Comparison of ENCODE assay signal across 10 mouse cellular contexts in the genomic region with DNA sequence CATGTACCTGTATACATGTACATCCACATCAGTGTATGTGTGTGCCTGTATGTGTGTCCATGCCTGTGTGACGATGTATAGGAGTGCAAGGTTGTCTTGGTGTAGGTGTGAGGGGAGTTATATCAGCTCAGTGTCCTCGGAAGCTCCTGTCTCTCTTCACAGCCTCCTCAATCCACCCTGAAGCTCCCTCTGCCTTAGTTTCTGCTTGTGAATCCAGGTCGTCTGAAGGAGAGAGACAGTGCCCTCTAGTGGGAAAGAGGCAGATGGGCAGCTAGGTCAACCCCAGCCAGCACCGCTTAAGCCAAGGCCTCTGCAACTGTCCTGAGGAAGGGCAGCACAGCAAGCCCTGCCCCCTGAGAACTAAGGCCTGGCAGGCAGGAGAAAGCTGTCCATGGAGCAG. TPM values are rescaled to one million over a fixed set of nuclear protein-coding genes. Genes with fewer than 3 reads are reported as not detected.
DNase-seq lines count a peak whose midpoint lies in the region; ATAC-seq and TF ChIP-seq lines count a peak whose summit lies in the region.
"Had no signal": no experiment of that assay in that cellular context is flagged by ENCODE, and none has a peak within 500 bp of the region (broad histone marks: within the 10 kb centered on the region; RNA-seq: fewer than 3 reads in every experiment).

No protein-coding gene starts in this region.

- TF ChIP-seq RAD21 in MEL (IDR thresholded peaks at IDR 0.05; ENCODE audit: low read depth, low read length): peak; percentile 74

- peaks cover 16 to 19% of the 10 kb centered on the region in 2 experiments for H3K27me3 ChIP-seq in MEL (ENCODE audit: control insufficient read depth in 1 of 2, insufficient read depth in 2 of 2, low read length in 2 of 2)
- no peaks in the 10 kb centered on the region for H3K27me3 ChIP-seq in kidney, embryonic 14.5 days (ENCODE audit: control insufficient read depth, insufficient read depth, low read length)

- no peak for TF ChIP-seq POLR2A in MEL (IDR thresholded peaks at IDR 0.05; ENCODE audit: control insufficient read depth in 1 of 2, insufficient read depth in 1 of 2, low read depth in 1 of 2, low read length in 2 of 2, poor library complexity in 1 of 2)

- no peak overlapping the region for H3K27ac ChIP-seq in MEL (ENCODE audit: control insufficient read depth, low read depth, low read length)
- H3K27ac ChIP-seq in kidney, embryonic 14.5 days (ENCODE audit: low read depth, low read length): no peak overlapping the region

- H3K4me2 ChIP-seq in kidney, embryonic 14.5 days (replicated peaks; ENCODE audit: low read depth, low read length): no peak overlapping the region

- TF ChIP-seq EP300 in MEL (IDR thresholded peaks at IDR 0.05; ENCODE audit: low read depth in 1 of 2, low read length in 2 of 2): no peak

- no peaks in the 10 kb centered on the region for H3K36me3 ChIP-seq in MEL (ENCODE audit: control insufficient read depth in 1 of 2, insufficient read depth in 2 of 2, low read length in 2 of 2)
- no peaks in the 10 kb centered on the region for H3K36me3 ChIP-seq in kidney, embryonic 14.5 days (ENCODE audit: control insufficient read depth, insufficient read depth, low read length)

- no peak overlapping the region for H3K4me3 ChIP-seq in MEL (ENCODE audit: control insufficient read depth in 1 of 2, insufficient read depth in 1 of 2, low read depth in 2 of 2, low read length in 2 of 2)
- H3K4me3 ChIP-seq in kidney, embryonic 14.5 days (ENCODE audit: low read length): no peak overlapping the region
- H3K4me3 ChIP-seq: myocyte had no signal

- DNase-seq in adrenal gland, adult 2 months: peak; percentile 74
- DNase-seq in adrenal gland, adult 8-10 months: no peak
- peak; percentile 78 for DNase-seq in MEL (ENCODE audit: low read depth, low spot score)
- peak; percentile 81 to 86 for DNase-seq in cerebellum, postnatal 10 days
- peak; percentile 47 for DNase-seq in gastrocnemius, postnatal 14 days
- peak; percentile 69 for DNase-seq in lung, postnatal 36 days
- peak; percentile 87 for DNase-seq in retina, embryonic 14.5 days (ENCODE audit: low spot score)

- H3K9me3 ChIP-seq in MEL (replicated peaks; ENCODE audit: insufficient read depth, low read length): no peaks in the 10 kb centered on the region
- no peaks in the 10 kb centered on the region for H3K9me3 ChIP-seq in kidney, embryonic 14.5 days (ENCODE audit: control insufficient read depth, low read length)

- no peaks in the 10 kb centered on the region for H3K4me1 ChIP-seq in MEL (ENCODE audit: control insufficient read depth in 1 of 2, insufficient read depth in 2 of 2, low read length in 2 of 2)
- no peaks in the 10 kb centered on the region for H3K4me1 ChIP-seq in kidney, embryonic 14.5 days (ENCODE audit: control insufficient read depth, insufficient read depth, low read length)

- no peak overlapping the region for H3K9ac ChIP-seq in MEL (ENCODE audit: control insufficient read depth, low read depth, low read length, poor library complexity, severe bottlenecking)
- H3K9ac ChIP-seq in kidney, embryonic 14.5 days (ENCODE audit: low read depth, low read length): no peak overlapping the region

- 11% methylated on average over 4 of the region's 4 CpGs for WGBS in kidney, embryonic 14.5 days

- TF ChIP-seq CTCF in MEL (IDR thresholded peaks at IDR 0.05 in 2 of 3, conservative IDR thresholded peaks at IDR 0.05 in 1 of 3; ENCODE audit: control insufficient read depth in 1 of 3, insufficient read depth in 1 of 3, low read depth in 2 of 3, low read length in 3 of 3, poor library complexity in 1 of 3, severe bottlenecking in 1 of 3): peak; percentile 95 to 98 (median 97)

- peak; percentile 50 for ATAC-seq in kidney, embryonic 14.5 days (ENCODE audit: low FRiP score, low TSS enrichment)

- H3K79me2 ChIP-seq in MEL (ENCODE audit: control insufficient read depth, insufficient read depth, low read length, poor library complexity): no peaks in the 10 kb centered on the region

- intact Hi-C loops in gastrocnemius, postnatal 14 days (cut with DNase I; ENCODE audit: low total_unique reads): loop anchor here (5.0 kb wide), 1 partner anchor 91 kb away; no protein-coding TSS in a partner anchor

TF ChIP-seq in MEL, 35 proteins besides CTCF, POLR2A, EP300 and RAD21:
- TF ChIP-seq ZC3H11A (IDR thresholded peaks at IDR 0.05; ENCODE audit: low read depth, low read length) (peak; percentile 75), SMC3 (IDR thresholded peaks at IDR 0.05; ENCODE audit: low read depth, low read length) (peak; percentile 93), UBTF (IDR thresholded peaks at IDR 0.05; ENCODE audit: borderline replicate concordance, insufficient read depth, low read depth, low read length) (no peak), POLR2AphosphoS5 (IDR thresholded peaks at IDR 0.05; ENCODE audit: borderline replicate concordance, low read depth, low read length) (no peak; the same call in 1 of the 2 replicates)

RNA-seq across cellular contexts. Expression of gene Smarcd1, which starts 13.2 kb away (rescaled TPM):
- 10 to 100 TPM; 37.6 to 53.6 TPM for total RNA-seq in adrenal gland, adult 2 months (2021)
- 74.6 and 76.9 TPM in 2 replicates for polyA plus RNA-seq in adrenal gland, adult 2 months (2012; rRNA removed)
- total RNA-seq in adrenal gland, adult 8-10 months (2022): 10 to 100 TPM; 45.2 to 90.5 (median 62.8) TPM
- 19.5 and 20.1 TPM in 2 replicates for total RNA-seq in MEL (2012; rRNA removed)
- 100 to 1,000 TPM in 1 of 2 experiments, 10 to 100 TPM in 1; 72.5 to 247 TPM for polyA plus RNA-seq in MEL (2012; ENCODE audit: insufficient read depth in 1 of 2, insufficient read length in 2 of 2, low read depth in 1 of 2, low replicate concordance in 2 of 2, missing spikeins in 1 of 2)
- 10 to 100 TPM in 1 of 2 experiments, 1 to 10 TPM in 1; 9.4 to 11.5 TPM for total RNA-seq in gastrocnemius, postnatal 14 days (2021)
- 54.3 and 74.2 TPM in 2 replicates for polyA plus RNA-seq in kidney, embryonic 14.5 days (2014; fragmentation: Nextera tagmentation; extraction: Ambion mirVana)

RNA-seq across cellular contexts. Expression of gene Gm17349, which starts 16.6 kb away (rescaled TPM):
- 10 to 100 TPM; 22.1 to 33.4 TPM for total RNA-seq in adrenal gland, adult 2 months (2021)
- 111 and 156 TPM in 2 replicates for polyA plus RNA-seq in adrenal gland, adult 2 months (2012; rRNA removed)
- 10 to 100 TPM; 30.4 to 55.2 (median 34.8) TPM for total RNA-seq in adrenal gland, adult 8-10 months (2022)
- 1.7 and 2.1 TPM in 2 replicates for total RNA-seq in MEL (2012; rRNA removed)
- polyA plus RNA-seq in MEL (2012; ENCODE audit: insufficient read depth in 1 of 2, insufficient read length in 2 of 2, low read depth in 1 of 2, low replicate concordance in 2 of 2, missing spikeins in 1 of 2): not detected
- 1 to 10 TPM; 1.7 to 1.9 TPM for total RNA-seq in gastrocnemius, postnatal 14 days (2021)
- polyA plus RNA-seq in kidney, embryonic 14.5 days (2014; fragmentation: Nextera tagmentation; extraction: Ambion mirVana): not detected in 2 replicates
- polyA plus RNA-seq: heart, embryonic 14.5 days; myocyte had no signal

RNA-seq across cellular contexts. Expression of gene Asic1, which starts 18.5 kb away (rescaled TPM):
- under 1 TPM; 0.59 to 0.72 TPM for total RNA-seq in adrenal gland, adult 2 months (2021)
- polyA plus RNA-seq in adrenal gland, adult 2 months (2012; rRNA removed): 0.37 and 0.71 TPM in 2 replicates
- total RNA-seq in adrenal gland, adult 8-10 months (2022): 1 to 10 TPM; 1.4 to 2.5 (median 1.8) TPM
- total RNA-seq in MEL (2012; rRNA removed): 0.08 TPM in 1 of 2 replicates, not detected in the other
- polyA plus RNA-seq in MEL (2012; ENCODE audit: insufficient read depth in 1 of 2, insufficient read length in 2 of 2, low read depth in 1 of 2, low replicate concordance in 2 of 2, missing spikeins in 1 of 2): 1 to 10 TPM in 1 of 2 experiments, not detected in 1; 1.0 TPM
- 1 to 10 TPM in 1 of 2 experiments, under 1 TPM in 1; 0.69 to 1.0 TPM for total RNA-seq in gastrocnemius, postnatal 14 days (2021)
- 0.88 and 0.90 TPM in 2 replicates for polyA plus RNA-seq in kidney, embryonic 14.5 days (2014; fragmentation: Nextera tagmentation; extraction: Ambion mirVana)

RNA-seq across cellular contexts. Expression of gene Gpd1, which starts 28.6 kb away (rescaled TPM):
- total RNA-seq in adrenal gland, adult 2 months (2021): 1,000 to 10,000 TPM; 1,060 to 1,239 TPM
- 708 and 828 TPM in 2 replicates for polyA plus RNA-seq in adrenal gland, adult 2 months (2012; rRNA removed)
- total RNA-seq in adrenal gland, adult 8-10 months (2022): 100 to 1,000 TPM; 189 to 666 (median 461) TPM
- total RNA-seq in MEL (2012; rRNA removed): 0.13 and 0.23 TPM in 2 replicates
- polyA plus RNA-seq in MEL (2012; ENCODE audit: insufficient read depth in 1 of 2, insufficient read length in 2 of 2, low read depth in 1 of 2, low replicate concordance in 2 of 2, missing spikeins in 1 of 2): under 1 TPM in 1 of 2 experiments, not detected in 1; 0.52 TPM
- 100 to 1,000 TPM; 487 to 557 TPM for total RNA-seq in gastrocnemius, postnatal 14 days (2021)
- 2.0 and 3.1 TPM in 2 replicates for polyA plus RNA-seq in kidney, embryonic 14.5 days (2014; fragmentation: Nextera tagmentation; extraction: Ambion mirVana)

RNA-seq across cellular contexts. Expression of gene Cox14, which starts 36.7 kb away (rescaled TPM):
- total RNA-seq in adrenal gland, adult 2 months (2021): 100 to 1,000 TPM; 202 to 243 TPM
- 685 and 754 TPM in 2 replicates for polyA plus RNA-seq in adrenal gland, adult 2 months (2012; rRNA removed)
- total RNA-seq in adrenal gland, adult 8-10 months (2022): 100 to 1,000 TPM; 200 to 304 (median 253) TPM
- 117 and 125 TPM in 2 replicates for total RNA-seq in MEL (2012; rRNA removed)
- polyA plus RNA-seq in MEL (2012; ENCODE audit: insufficient read depth in 1 of 2, insufficient read length in 2 of 2, low read depth in 1 of 2, low replicate concordance in 2 of 2, missing spikeins in 1 of 2): 100 to 1,000 TPM in 1 of 2 experiments, not detected in 1; 113 TPM
- 100 to 1,000 TPM; 182 TPM for total RNA-seq in gastrocnemius, postnatal 14 days (2021)
- 184 and 218 TPM in 2 replicates for polyA plus RNA-seq in kidney, embryonic 14.5 days (2014; fragmentation: Nextera tagmentation; extraction: Ambion mirVana)
